Mouse (Mus musculus) layer of hippocampus, adult 11-12 months (tissue): ENCODE measurements around the gene Tspan11.

ENCODE experiments used
- DNase-seq: peaks from one replicate; pipeline ENCODE4 v3.0.0; 2022; ENCODE audit warnings: low spot score

The Tspan11 gene

GRCm38 (mm10) chr6:127991509-127992176 is 104.3 kb downstream of the Tspan11 start:
- DNase-seq = no peak

GRCm38 (mm10) chr6:127992993-127993392 is 105.6 kb downstream of the Tspan11 start:
- DNase-seq = no peak

DNA sequence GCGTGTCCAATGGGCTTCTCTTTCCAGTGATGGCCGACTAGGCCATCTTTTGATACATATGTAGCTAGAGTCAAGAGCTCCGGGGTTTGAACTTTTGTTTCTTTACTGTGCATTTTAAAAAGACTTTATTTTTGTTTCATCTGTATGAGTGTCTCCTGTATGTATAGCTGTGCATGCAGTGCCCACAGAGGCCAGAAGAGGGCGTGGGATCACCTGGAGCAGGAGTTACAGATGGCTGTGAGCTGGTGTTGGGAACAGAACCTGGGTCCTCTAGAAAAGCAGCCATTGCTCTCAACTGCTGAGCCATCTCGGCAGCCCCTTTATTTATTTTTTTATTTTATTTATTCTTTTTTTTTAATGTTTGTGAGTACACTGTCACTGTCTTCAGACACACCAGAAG is 109.5 kb downstream of the Tspan11 start:
- no peak for DNase-seq

GRCm38 (mm10) chr6:127999118-127999517 is 111.7 kb downstream of the Tspan11 start:
- DNase-seq = no peak

- no peak for DNase-seq
These were observed 113.4 kb downstream of the Tspan11 start for GRCm38 (mm10) chr6:128000777-128001176.

DNA sequence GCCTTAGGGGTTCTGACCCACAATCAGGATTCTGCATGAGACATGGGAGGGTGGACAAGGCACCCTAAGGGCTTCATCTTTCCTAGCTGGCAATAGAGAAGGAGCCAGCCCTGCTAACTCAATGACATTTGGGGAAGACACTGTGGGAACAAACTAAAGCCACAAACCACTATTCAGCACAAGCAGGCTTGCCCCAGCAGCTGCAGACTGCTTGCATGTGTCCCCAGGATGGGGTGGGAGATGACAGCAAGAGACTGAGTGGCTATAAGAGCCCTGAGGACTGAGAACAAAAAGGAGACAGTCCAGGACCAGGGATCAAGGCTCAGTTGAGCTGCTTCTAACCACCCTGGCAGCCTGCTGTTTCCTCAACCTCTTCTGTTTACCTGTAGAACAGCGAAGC is 114.2 kb downstream of the Tspan11 start:
- no peak for DNase-seq

GRCm38 (mm10) chr6:128002104-128002503 is 114.7 kb downstream of the Tspan11 start:
- DNase-seq = no peak

DNA sequence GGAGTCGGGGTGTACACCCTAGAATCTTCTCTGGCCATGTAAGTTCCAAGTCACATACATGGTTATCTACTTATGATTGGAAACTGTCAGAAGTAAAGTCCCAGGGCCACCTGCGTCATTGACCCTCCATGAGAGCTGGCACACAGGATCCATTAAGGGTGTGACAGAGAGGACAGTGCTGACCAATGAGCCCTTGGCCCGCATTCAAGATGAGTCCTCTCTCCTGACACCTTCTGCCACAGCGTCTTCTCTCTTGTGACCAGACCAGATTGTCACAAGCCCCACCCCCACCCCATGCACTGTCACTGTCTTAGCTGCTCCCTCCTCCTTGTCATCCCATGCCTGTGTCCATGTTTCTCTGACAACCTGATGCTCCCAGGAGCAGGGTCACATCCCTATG is 115.3 kb downstream of the Tspan11 start:
- no peak for DNase-seq

GRCm38 (mm10) chr6:128003542-128003941 is 116.2 kb downstream of the Tspan11 start:
- DNase-seq = no peak
